Mouse (Mus musculus): ENCODE measurements around the gene Exo5.

GRCm38 (mm10) chr4:120968486-120968885 is 43.7 kb upstream of the Exo5 start:
- no peak for TF ChIP-seq CTCF (IDR thresholded peaks at IDR 0.05; ENCODE audit: insufficient read depth, low read length)
- TF ChIP-seq POLR2A (IDR thresholded peaks at IDR 0.05; ENCODE audit: borderline replicate concordance, extremely low read depth, low read depth, low read length), result no peak

Data from lung, adult 2 months (tissue).